Comparison of ENCODE assay signal across 9 mouse cellular contexts in the genomic region with DNA sequence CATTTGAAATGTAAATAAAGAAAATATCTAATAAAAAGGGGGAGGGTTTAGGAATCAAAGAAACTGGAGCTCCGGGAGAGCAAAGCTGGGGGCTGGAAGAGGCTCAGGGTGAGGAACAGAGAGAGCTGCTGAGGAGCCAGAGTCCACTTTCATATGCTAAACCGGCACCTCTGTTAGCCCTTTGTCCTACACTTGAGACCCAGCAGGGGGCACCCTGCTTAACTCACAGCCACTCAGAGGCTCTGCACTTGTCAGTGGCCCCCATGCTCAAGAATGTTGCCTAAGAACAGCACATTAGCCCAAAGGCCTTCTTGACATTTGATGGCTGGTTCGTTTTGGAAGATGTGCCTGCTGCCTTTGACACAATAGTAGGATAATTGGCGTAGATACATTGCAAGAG.
DNase-seq lines count a peak whose midpoint lies in the region; ATAC-seq and TF ChIP-seq lines count a peak whose summit lies in the region.
"Had no signal": no experiment of that assay in that cellular context is flagged by ENCODE, and none has a peak within 500 bp of the region (broad histone marks: within the 10 kb centered on the region; RNA-seq: fewer than 3 reads in every experiment).

No protein-coding gene starts in this region.

- 18% methylated on average over 4 of the region's 4 CpGs for WGBS in hindbrain, postnatal 0 days
- WGBS in hindbrain, embryonic 12.5 days, result 22% methylated on average over 4 of the region's 4 CpGs
- WGBS in midbrain, embryonic 14.5 days, result 12% methylated on average over 4 of the region's 4 CpGs
- 20% methylated on average over 4 of the region's 4 CpGs for WGBS in midbrain, embryonic 15.5 days
- WGBS in small intestine, adult 2 months, result 39% methylated on average over 4 of the region's 4 CpGs

- H3K27ac ChIP-seq in hindbrain, postnatal 0 days, result no peak overlapping the region
- H3K27ac ChIP-seq in hindbrain, embryonic 12.5 days, result no peak overlapping the region
- H3K27ac ChIP-seq in midbrain, embryonic 14.5 days (replicated peaks; ENCODE audit: low read depth, low read length), result no peak overlapping the region
- H3K27ac ChIP-seq in midbrain, embryonic 15.5 days, result no peak overlapping the region
- no peak overlapping the region for H3K27ac ChIP-seq in small intestine, adult 2 months (ENCODE audit: insufficient read depth, low read depth, low read length)
- H3K27ac ChIP-seq: limb, embryonic 12.5 days had no signal

- DNase-seq in hindbrain, postnatal 0 days (ENCODE audit: low spot score), result no peak
- DNase-seq in midbrain, embryonic 14.5 days, result peak; percentile 37
- peak; percentile 39 for DNase-seq in embryo, embryonic 10 days (ENCODE audit: low spot score)
- DNase-seq: gastrocnemius, postnatal 14 days had no signal

- TF ChIP-seq POLR2A in small intestine, adult 2 months (IDR thresholded peaks at IDR 0.05; ENCODE audit: low read depth, low read length), result no peak

- no peak for ATAC-seq in hindbrain, postnatal 0 days
- no peak for ATAC-seq in hindbrain, embryonic 12.5 days (ENCODE audit: low FRiP score)
- ATAC-seq in midbrain, embryonic 14.5 days (ENCODE audit: low FRiP score, low TSS enrichment), result no peak
- no peak for ATAC-seq in midbrain, embryonic 15.5 days (replicated peaks)
- no peak for ATAC-seq in erythroblast, adult 5-6 weeks (replicated peaks; ENCODE audit: low FRiP score, poor library complexity, severe bottlenecking)

- H3K36me3 ChIP-seq in hindbrain, postnatal 0 days (ENCODE audit: insufficient read depth, low read length), result no peaks in the 10 kb centered on the region
- no peaks in the 10 kb centered on the region for H3K36me3 ChIP-seq in hindbrain, embryonic 12.5 days
- H3K36me3 ChIP-seq in midbrain, embryonic 14.5 days (ENCODE audit: control insufficient read depth, insufficient read depth, low read length), result no peaks in the 10 kb centered on the region
- no peaks in the 10 kb centered on the region for H3K36me3 ChIP-seq in midbrain, embryonic 15.5 days (replicated peaks)
- no peaks in the 10 kb centered on the region for H3K36me3 ChIP-seq in small intestine, adult 2 months (ENCODE audit: control insufficient read depth, insufficient read depth, low read length)
- H3K36me3 ChIP-seq: limb, embryonic 12.5 days had no signal

- H3K4me1 ChIP-seq in hindbrain, postnatal 0 days (ENCODE audit: insufficient read depth, low read length), result no peaks in the 10 kb centered on the region
- H3K4me1 ChIP-seq in hindbrain, embryonic 12.5 days, result no peaks in the 10 kb centered on the region; the same call in 1 of the 2 replicates
- no peaks in the 10 kb centered on the region for H3K4me1 ChIP-seq in midbrain, embryonic 14.5 days (ENCODE audit: control insufficient read depth, insufficient read depth, low read length)
- H3K4me1 ChIP-seq in midbrain, embryonic 15.5 days, result no peaks in the 10 kb centered on the region
- no peaks in the 10 kb centered on the region for H3K4me1 ChIP-seq in small intestine, adult 2 months (ENCODE audit: control insufficient read depth, insufficient read depth, insufficient read length, low read length)
- H3K4me1 ChIP-seq: limb, embryonic 12.5 days had no signal

- no peaks in the 10 kb centered on the region for H3K9me3 ChIP-seq in hindbrain, postnatal 0 days (ENCODE audit: low read length)
- H3K9me3 ChIP-seq in hindbrain, embryonic 12.5 days (replicated peaks), result no peaks in the 10 kb centered on the region
- no peaks in the 10 kb centered on the region for H3K9me3 ChIP-seq in midbrain, embryonic 14.5 days (ENCODE audit: control insufficient read depth, low read length)
- no peaks in the 10 kb centered on the region for H3K9me3 ChIP-seq in midbrain, embryonic 15.5 days
- H3K9me3 ChIP-seq: limb, embryonic 12.5 days had no signal

- H3K27me3 ChIP-seq in hindbrain, postnatal 0 days (ENCODE audit: insufficient read depth, low read length), result no peaks in the 10 kb centered on the region
- H3K27me3 ChIP-seq in hindbrain, embryonic 12.5 days, result no peaks in the 10 kb centered on the region
- no peaks in the 10 kb centered on the region for H3K27me3 ChIP-seq in midbrain, embryonic 14.5 days (ENCODE audit: control insufficient read depth, insufficient read depth, low read length)
- H3K27me3 ChIP-seq in midbrain, embryonic 15.5 days (replicated peaks), result no peaks in the 10 kb centered on the region
- H3K27me3 ChIP-seq in small intestine, adult 2 months (ENCODE audit: control insufficient read depth, insufficient read depth, low read length), result no peaks in the 10 kb centered on the region
- H3K27me3 ChIP-seq: limb, embryonic 12.5 days had no signal

- H3K4me2 ChIP-seq in hindbrain, postnatal 0 days (ENCODE audit: low read depth, low read length), result no peak overlapping the region
- no peak overlapping the region for H3K4me2 ChIP-seq in hindbrain, embryonic 12.5 days (replicated peaks)
- no peak overlapping the region for H3K4me2 ChIP-seq in midbrain, embryonic 14.5 days (ENCODE audit: low read length)
- H3K4me2 ChIP-seq in midbrain, embryonic 15.5 days, result no peak overlapping the region
- H3K4me2 ChIP-seq: limb, embryonic 12.5 days had no signal

- no peak overlapping the region for H3K4me3 ChIP-seq in hindbrain, postnatal 0 days (ENCODE audit: low read length)
- no peak overlapping the region for H3K4me3 ChIP-seq in hindbrain, embryonic 12.5 days
- H3K4me3 ChIP-seq in midbrain, embryonic 14.5 days (replicated peaks; ENCODE audit: low read depth, low read length), result no peak overlapping the region
- H3K4me3 ChIP-seq in midbrain, embryonic 15.5 days, result no peak overlapping the region
- H3K4me3 ChIP-seq in small intestine, adult 2 months (ENCODE audit: low read depth, low read length), result no peak overlapping the region
- H3K4me3 ChIP-seq: limb, embryonic 12.5 days had no signal

- no peak overlapping the region for H3K9ac ChIP-seq in hindbrain, postnatal 0 days (replicated peaks; ENCODE audit: low read length)
- H3K9ac ChIP-seq in hindbrain, embryonic 12.5 days, result no peak overlapping the region
- H3K9ac ChIP-seq in midbrain, embryonic 14.5 days (replicated peaks; ENCODE audit: low read length), result no peak overlapping the region
- H3K9ac ChIP-seq in midbrain, embryonic 15.5 days, result no peak overlapping the region
- H3K9ac ChIP-seq: limb, embryonic 12.5 days had no signal

- TF ChIP-seq CTCF in hindbrain, postnatal 0 days (IDR thresholded peaks at IDR 0.05; ENCODE audit: low read depth), result 0 out of 2 replicates have a peak, but pooled peaks have one; percentile 11
- TF ChIP-seq CTCF in small intestine, adult 2 months (IDR thresholded peaks at IDR 0.05; ENCODE audit: extremely low read depth, insufficient read length, insufficient replicate concordance, low read depth, low read length), result 0 out of 2 replicates have a peak, but pooled peaks have one; percentile 6
